Mouse (Mus musculus): ENCODE data around the gene Sun2. TPM values are rescaled to one million over a fixed set of nuclear protein-coding genes. Genes with fewer than 3 reads are reported as not detected.

Sun2 gene
- polyA plus RNA-seq, 1 experiment = 57.9 TPM

DNA sequence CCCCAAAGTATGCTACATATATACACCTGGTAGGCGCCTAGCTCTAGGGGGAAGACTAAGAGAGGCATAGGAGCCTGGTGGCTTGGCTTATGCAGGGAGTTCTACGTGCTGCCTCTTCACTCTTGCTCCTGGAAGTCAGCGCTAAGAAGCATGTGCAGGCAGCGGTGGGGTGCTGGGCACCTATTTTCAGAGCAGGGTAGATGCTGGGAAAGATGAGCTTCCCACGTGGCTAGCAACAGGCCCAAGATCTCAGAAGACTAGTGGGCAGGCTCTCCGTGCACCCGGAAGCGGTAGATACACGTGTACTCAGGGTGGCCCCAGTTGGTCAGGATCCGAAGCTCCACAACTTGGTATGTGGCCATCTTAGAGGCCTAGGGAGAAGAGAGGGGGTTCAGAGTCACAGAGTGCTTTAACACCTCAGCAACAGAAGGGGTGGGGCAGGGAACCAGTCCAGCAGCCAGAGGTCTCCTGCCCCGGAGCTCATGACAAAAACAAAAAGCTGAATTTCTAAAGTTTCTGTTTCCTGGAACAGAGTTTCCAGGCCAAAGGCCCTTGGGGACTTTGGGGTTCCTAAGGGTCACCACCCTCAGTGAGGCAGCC lies 17.0 kb downstream of the Sun2 start:
- no peak for DNase-seq (ENCODE audit: low spot score)

DNA sequence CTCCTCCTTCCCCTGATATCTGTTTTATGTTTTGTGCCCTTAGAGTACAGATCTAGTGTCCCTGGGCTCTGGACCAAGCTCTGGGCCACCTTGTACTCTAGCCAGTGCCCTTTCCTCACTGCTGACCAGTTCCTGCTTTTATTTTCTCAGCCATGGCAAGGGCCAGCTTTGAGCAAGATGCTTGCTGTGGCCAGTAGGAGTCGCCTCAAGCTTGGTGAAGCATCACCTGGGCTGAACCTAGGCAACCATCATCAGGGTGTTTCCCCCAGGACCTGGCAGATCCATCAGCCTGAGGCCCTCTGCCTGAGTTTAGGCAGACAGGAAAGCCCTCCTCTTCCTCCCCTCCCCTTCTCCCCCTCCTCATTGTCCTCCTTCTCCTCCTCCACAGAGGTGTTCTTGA lies 18.9 kb downstream of the Sun2 start:
- DNase-seq (ENCODE audit: low spot score) = no peak

DNA sequence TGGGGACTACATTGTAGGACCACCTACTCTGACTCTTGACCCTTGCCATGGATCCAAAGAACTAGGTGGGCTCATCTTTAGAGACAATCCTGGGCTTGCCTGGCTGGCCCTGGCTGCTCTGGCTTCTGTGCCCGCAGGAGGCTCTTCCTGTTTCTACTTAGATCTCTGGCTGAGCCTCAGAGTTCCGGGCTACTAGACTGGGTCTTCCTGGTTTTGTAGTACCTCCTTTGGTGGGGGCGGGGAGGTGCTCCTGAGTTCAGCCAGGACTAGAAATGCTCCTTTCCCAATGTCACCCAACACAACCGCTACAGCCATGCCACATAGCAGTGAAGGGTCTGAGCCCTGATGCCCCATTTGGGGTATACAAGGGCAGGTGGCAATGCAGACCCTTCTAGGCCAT lies 21.5 kb downstream of the Sun2 start:
- DNase-seq (ENCODE audit: low spot score) = no peak

DNA sequence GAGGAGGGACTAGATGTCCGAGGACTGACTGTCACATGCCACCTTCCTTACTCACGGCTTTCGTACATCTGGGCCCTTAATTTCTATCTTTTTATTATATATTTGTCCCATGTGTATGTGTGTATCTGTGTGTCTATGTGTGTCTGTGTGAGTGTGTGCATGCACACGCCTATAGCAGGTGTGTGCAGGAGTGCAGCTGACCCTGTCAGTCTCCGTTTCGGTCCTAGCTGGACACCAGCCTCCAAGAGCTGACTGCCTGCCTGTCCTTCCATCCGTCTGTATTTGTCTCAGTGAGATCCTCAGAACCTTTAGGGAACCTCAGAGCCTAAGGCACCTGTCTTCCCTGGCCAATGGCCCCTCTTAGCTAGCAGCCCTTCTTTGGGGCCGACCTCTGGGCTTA lies 22.1 kb downstream of the Sun2 start:
- no peak for DNase-seq (ENCODE audit: low spot score)

DNA sequence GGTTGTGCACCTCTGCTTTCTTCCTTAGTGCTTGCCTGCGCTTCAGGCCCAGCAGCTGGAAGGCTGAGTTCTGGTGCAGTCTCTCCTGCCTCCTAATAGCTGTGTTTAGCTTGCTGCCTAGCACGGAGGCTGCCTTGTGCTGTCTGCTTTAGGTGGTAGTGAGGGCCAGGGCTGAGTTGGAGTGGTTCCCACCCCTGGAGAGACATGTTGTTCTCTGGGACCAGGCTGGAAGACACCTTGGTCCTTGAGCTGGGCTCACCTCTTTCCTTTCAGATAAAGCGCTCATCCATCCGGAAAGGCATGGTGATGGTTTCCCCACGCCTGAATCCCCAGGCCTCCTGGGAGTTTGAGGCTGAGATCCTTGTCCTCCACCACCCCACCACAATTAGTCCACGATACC lies 25.6 kb downstream of the Sun2 start:
- no peak for DNase-seq (ENCODE audit: low spot score)

DNA sequence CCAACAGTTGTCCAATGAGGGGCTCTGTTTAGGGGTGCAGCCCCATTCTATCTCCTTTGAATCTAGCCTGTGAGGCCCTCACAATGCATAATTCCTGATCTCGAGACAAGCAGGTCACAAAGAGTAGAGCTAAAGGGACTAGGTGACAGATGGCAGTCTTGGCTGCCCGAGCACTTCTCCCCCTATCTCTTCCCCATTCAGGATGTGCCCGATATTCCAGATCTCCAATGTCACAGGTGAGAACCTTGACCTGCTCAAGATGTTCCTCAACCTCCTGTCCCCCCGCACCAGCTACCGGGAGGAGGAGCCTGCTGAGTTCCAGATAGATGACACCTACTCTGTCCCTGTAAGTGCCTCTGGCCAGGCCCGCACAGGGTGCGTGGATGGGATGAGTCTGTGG lies 26.7 kb downstream of the Sun2 start:
- DNase-seq (ENCODE audit: low spot score) = no peak

DNA sequence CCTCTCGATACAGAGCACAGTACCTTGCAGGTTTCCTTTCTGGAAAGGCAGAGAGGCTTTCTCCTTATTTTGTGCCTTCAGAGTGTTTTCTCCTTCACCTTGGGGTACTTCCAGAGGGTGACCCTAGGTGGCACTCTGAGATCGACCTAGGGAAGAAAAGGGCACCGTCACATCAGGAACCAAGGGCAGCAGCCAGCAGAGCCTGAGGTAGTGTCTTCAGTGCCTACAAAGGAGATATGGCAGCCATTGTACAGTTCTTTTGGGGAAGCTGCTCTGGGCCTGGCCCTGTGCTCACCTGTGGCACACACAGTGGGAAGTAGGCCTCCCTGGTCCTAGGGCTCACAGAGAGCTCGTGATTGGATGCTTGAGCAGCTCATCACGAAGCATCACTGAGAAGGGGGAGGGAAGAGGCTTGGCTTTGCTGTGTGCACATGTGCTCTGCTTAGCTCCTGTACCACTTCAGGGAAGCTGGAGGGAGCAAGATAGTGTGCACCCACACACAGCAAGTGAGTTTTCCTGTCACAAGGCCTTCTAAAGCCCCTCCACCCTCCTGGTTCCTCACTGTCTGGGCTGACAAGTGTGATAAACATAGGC lies 34.0 kb downstream of the Sun2 start:
- no peak for DNase-seq (ENCODE audit: low spot score)

DNA sequence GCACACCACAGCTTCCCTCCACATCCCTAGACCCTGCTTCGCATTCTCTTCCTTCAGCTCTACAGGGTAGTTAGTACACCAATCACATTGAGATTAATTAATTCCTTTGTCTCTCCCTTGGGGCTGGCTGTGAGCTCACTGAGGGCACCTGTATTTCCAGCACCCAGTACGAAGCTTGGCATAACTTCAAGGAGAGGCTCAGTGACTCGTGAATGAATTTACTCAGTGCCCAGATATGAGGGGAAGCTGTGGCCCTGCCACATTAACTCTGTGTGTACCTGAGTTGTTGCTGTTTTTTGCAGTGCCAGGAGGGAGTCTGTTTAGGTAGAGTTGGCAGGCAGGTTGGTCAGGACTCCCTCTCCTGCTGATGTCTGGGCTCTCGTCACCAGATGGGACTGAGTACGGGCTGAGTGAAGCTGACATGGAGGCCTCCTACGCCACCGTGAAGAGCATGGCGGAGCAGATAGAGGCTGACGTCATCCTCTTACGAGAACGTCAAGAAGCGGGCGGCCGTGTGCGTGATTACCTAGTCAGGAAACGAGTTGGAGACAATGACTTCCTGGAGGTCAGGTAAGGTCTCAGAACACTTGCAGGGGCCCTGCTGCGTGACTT lies 35.6 kb downstream of the Sun2 start:
- DNase-seq (ENCODE audit: low spot score) = no peak

DNA sequence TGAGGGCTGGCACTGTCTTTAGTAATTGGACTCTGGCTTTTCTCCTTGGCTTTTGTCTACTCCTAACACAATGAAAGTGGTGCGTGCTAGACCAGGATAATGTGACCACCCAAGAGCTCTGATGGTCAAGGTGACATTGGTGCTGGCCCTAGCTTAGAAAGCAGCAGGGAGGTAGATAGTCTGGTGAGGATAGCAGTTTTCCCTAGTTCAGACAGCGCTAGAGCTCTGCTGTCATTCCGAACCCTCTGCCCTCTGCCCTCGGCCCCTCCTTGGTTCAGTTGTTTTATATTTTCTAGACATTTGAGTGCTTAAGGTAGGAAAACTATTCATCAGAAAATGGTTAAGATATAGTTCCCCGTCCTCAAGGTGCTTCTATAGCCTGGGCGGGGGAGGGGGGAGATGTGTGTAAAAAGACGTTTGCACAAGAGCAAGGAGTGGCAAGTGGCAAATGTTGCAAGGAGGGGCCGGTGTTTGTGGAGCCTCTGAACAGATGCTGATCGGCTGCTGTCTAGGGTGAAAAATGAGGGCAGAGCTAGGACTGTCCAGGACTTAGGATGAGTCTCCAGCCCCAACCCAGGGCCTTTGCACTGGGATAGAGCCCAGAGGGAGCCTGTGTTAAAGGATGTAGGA lies 44.7 kb downstream of the Sun2 start:
- DNase-seq (ENCODE audit: low spot score) = no peak

DNA sequence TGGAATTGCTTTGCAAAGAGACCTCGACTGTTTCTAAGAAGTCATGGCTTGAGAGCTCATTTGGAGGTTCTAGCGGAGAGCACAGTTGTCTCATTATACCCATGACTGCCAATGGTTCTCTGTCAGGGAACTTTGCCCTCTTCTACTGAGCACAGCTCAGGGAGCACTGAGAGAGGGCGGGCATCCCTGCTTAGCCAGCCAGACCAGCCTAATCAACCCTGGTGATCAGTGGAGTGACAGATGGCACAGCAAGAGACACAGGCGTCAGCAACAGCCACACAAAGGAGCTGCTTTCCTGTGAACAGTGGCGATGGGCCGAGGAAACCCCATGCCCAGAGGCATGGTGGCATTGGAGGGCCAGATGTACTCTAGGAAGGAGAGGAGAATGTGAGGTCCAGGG lies 45.3 kb downstream of the Sun2 start:
- DNase-seq (ENCODE audit: low spot score) = no peak

DNA sequence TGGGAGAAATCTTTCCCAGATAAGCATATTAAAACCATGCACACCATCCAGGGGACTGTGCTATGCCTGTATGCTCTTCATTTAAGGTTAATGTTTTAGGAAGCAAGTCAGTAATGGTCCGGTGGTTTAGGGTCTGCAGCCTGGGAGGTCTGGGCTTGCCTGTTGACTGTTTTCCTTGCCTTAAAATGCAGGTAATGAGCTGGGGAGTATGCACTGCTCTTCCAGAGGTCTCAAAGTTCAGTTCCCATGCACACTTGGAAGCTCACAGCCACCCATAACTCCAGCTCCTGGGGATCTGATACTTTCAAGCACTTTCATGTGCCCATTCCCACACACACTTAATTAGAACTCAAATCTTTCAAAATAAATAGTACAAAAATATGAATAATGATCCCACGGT lies 45.8 kb downstream of the Sun2 start:
- DNase-seq (ENCODE audit: low spot score) = no peak

DNA sequence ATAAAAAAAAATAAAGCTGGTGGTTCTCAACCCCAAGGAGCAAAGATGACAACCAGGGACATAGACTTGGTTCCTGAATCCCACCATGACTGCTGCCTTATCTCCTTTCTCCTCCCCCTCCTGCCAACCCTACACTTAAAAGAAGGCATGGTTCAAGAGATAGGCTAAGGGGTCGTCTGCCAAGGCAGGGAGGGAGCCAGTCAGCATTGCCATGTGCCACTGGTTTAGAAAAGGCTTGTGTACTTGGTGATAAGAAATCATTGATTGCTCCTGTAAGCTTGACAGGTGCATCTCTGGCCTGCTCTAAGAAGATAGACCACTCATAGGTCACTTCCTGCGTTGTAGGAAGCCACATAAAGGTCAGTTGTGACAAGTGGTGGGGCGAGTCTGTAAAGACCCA lies 46.8 kb downstream of the Sun2 start:
- DNase-seq (ENCODE audit: low spot score) = no peak

DNA sequence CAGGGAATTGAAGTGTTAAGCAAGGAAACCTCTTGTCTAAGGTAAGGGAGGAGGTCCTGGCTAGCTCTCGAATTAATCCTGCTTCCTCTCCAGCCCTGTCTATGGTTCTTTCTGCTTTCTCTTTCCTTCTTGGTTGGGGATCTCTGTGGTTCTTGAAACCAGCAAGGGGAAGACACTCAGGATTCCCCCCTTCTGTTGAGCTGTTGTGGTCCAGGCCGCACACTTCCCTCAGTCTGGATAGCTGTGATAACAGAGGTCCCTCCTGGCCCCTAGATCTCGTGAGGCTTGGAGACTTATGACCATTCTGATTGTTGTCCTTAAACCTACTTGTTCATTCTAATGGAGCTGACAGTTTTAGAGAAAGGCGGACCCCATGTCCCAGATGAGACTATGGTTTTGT lies 47.8 kb downstream of the Sun2 start:
- DNase-seq (ENCODE audit: low spot score) = no peak

DNA sequence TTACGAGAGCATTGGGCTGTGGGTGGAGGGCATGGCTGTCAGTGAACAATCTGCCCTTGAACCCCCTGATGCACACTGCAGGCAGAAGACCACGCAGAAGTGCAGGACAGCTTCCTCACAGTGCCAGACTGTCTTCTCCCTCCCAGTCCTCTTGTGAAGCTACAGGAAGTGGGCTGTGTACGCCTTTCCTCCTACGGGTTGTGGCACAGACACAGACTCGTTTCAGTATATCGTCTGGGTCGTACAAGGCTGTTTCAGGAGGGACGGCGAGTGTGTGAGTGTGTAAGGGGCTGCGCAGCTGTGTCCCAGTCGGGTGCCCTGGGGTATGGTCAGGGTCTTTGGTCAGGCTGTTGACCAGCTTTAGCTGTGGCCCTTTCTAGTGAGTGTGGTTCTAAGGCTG lies 48.6 kb downstream of the Sun2 start:
- no peak for DNase-seq (ENCODE audit: low spot score)

DNA sequence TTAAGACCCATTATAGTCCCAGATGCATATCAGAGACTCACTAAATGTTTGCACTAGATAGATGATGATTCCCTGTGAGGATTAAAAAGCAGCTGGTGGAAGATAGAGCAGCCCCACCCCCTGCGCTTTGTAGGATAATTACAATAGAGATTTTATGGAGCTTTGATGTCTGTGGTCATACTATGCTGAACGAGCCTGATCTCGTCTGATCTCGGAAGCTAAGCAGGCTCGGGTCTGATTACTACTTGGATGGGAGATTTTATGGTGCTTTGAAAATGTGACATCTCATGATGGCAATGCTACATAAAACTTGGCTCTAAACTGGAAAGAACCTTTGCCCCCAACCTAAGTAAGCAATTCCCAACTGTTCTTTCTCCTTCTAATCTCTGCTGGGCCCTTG lies 50.0 kb downstream of the Sun2 start:
- no peak for DNase-seq (ENCODE audit: low spot score)

DNA sequence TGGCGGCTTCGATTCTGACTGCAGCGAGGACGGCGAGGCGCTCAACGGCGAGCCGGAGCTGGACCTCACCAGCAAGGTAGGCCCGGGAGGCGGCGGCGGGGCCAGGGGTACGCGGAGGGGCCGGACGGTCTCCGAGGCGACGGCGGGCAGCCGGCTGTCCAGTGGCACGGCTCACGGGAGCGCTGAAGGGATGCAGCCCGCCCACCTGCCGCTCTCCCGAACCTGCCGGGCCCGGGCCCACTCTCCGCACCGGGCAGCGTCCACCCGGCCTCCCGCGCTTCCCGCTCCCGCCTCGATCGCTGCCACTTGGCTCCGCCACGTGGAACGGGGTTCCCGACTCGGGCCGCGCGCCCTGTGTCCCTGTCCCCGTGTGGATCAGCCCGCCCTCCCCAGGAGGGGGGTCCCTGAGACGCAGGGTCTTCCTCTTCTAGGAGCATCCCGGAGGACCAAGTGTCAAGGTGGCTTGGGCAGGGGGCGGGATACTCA lies 51.3 kb downstream of the Sun2 start:
- peak; percentile 64 for DNase-seq (ENCODE audit: low spot score)

DNA sequence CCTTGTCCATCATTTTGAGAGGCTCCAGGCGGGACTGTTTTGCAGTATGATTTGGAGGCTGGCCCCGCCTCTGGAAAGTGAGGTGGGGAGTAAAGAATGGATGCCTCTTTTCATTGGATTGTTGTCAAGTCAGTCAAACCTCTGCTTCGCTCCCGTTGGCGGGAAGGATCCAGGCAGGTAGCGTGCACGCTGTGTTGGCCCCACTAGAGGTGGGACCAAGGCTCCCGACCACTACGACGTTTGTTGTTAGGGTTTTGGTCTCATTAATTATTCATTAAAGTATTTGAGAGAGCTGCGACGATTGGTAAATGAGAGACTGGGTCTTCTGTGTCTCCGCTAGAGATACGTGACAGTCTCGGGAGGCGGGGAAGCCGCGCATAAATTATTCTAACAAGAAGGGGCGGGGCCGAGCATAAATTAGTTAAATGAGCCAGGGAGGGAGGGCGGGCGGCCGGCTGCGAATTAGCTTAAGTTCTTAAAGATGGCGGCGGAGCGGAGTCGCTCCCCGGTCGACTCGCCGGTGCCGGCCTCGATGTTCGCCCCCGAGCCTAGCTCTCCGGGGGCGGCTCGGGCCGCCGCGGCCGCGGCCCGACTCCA lies 51.8 kb downstream of the Sun2 start, which contains the start of gene Gtpbp1:
TSS of gene Gtpbp1 (plus strand) at position 420 of the 597 bp plus-strand sequence.
- DNase-seq (ENCODE audit: low spot score) = peak; percentile 76

DNA sequence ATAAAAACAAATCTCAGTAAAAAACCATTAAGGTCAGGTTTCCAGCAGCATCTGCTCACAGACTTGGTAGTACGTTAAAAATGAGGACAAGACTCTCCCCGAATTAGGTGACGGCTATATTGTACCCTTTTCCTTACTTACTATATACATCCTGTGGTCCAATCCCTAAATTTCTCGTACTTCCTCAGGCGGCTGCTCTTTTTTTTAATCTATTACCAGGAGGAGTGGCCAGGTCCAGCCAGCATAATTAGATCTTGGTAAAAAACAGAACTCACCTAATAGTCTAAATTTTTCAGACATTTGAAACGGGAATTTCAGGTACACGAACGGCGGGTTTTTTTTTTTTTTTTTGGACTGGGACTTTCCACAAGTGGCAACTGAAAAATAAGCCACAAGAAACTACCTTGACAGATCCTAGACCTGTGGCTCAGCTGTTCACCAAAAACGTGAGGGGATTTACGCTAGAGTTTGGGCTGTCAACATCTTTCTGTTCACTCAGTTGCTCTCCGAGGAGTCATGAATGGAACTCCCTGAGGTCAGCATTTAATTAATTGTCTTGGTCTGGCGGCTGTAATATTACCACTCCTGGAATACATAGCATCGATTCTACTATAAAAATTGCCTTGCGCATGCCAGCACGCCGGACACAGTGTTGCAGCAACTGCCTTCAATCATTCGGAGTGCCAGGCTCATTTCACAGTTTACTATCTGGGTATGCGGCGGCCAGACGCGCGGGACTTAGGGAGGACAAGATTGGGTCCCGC lies 52.5 kb downstream of the Sun2 start:
- no peak for DNase-seq (ENCODE audit: low spot score)

DNA sequence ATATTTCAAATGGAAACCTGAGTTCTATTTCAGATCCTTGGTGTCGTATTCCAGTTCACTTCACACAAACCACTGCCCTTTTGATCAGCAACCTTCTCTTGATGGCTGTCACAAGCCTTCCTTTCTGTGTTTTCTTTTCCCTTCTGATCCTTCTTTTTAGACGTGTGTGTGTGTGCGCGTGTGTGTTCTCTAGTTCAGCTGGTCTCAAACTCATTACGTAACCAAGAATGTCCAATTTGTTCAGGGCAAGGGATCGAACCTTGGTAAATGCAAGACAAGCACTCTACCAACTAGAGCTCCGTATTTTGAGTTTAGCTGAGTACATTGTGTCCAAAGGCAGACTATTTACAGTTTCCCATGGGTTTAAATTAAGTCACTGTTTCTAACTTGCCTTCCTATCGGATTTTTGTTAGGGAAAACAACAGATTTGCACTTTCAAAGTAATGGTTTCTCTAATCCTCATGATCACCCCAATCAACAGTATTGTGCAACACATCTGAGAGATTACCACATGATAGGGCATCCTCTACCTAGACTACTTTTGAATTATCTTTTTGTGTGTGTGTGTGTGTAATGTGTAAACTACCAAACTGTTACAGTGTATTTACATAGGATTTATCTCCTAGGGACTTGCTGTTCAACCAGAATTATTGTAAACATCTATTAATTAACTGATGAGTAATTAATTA lies 53.9 kb downstream of the Sun2 start:
- DNase-seq (ENCODE audit: low spot score) = no peak

DNA sequence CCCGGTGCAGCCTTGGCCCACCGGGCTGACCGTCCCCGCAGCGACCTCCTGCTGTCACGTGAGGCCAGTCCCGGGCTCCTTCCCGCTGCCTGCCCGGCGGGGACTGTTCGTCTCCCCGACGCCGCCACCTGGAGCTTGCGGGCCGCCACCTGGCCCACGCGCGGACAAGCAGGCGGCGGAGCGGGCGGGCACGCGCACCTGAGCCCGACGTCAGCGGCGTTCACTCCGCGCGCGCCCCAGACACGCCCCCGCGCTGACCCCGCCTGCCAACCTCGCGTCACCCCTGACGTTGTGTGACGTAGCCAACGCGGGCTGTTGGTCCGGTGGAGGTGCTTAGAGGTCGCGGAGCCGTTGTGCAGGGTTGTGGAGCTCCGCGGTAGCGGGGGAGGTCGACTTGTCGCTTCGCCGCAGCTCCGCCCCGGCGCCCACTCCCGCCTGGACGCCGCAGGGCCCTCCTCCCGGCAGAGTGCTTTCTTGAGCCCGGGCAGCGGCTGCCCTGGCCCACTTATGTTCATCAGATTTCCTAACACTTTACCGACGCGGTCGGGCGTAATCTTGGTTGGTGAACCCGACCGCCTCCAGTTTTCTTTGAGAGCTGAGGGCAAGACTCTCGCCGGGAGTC lies 54.6 kb downstream of the Sun2 start, which contains the start of gene Josd1:
TSS of gene Josd1 (minus strand) at position 274 of the 622 bp plus-strand sequence.
- DNase-seq (ENCODE audit: low spot score) = peak; percentile 98

DNA sequence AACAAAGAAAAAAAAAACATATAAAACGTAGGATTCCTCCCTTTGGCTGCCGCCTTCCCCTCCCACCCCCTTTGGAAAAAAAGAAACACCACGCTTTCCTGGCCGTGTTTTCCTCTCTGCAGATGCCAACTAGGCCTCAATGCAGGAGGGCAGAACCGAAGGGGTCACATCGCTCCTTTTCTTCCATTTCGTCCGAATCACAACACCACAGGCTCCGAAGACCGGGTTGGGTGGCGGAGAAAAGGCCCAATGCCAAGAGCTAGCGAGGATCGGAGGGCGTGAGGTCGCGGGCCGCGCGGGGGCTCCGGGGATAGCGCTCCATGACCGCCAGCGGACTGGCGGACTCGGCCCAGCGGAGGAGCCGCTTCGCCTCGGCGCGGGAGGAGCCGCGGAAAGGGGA lies 55.2 kb downstream of the Sun2 start:
- no peak for DNase-seq (ENCODE audit: low spot score)

All from urinary bladder, adult 2 months (tissue).